Mouse (Mus musculus) E14TG2a.4 (cell line): ENCODE results near the gene Alpk3.

Experiments
- CTCF ChIP-seq: conservative IDR thresholded peaks from 2 replicates; pipeline ENCODE4 v1.5.1; 2014; ENCODE audit warnings: low read length
- POU5F1 ChIP-seq: IDR thresholded peaks from 2 replicates; pipeline ENCODE4 v1.6.1; 2014; ENCODE audit warnings: low read length, borderline replicate concordance

DNA sequence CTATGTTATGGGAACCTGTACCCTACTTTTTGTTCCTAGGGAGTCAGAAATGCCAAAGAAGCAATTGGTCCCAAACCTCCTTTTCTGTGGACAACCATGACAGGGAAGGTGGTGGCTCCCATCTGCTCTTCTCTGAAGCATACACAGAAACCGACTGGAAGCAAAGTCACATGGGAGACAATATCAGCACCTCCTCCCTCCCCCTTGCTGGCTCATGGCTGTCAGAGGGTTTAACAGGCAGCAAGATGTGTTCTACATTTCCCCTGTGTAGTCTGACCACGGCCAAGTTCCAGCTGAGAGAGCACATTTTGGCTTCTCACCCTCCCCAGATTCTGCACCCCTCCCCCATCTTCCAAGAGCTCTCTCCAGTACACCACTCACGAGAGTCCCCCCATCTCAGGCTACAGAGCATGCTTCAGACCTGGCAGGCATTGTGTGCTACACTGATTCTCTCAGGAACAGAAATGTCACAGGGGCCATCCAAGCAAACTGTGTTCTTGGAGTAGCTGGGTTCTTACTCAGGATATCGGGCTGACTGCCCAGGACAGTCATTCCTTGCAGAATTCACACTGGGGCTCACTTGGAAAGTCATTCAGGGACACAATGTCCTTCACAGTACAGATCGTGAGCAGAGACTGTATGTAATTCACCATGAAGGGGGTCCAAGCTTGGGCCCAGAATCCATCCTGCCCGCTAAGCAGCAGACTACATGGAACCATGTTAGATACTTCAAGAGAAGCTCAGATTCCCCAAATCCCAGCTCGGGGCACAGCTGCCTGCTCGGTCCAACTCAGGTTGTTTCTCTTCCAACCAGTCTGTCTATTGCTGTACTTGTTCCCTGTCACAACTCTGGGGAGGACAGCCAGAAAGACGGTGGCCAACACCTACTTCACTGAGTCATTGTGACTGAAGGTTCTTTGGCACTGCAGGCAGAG lies 52.6 kb downstream of the Alpk3 start:
- TF ChIP-seq CTCF (no peak), POU5F1 (no peak)
